Mouse (Mus musculus): ENCODE results near the gene Fem1b. TPM values are rescaled to one million over a fixed set of nuclear protein-coding genes. Genes with fewer than 3 reads are reported as not detected.
"Not testable (repeated sequence)": the region's sequence is repeated elsewhere in the genome, so short reads cannot be mapped to it uniquely, and the experiment has no call there.

Fem1b gene
- polyA plus RNA-seq (2016; fragmentation: Nextera tagmentation; extraction: Ambion mirVana): 61.5 and 67.9 TPM in 2 replicates

- Histone ChIP-seq H3K9ac (replicated peaks) (peak within 1 kb of the TSS; percentile 87), H3K27me3 (no peaks in the 10 kb centered on the region), H3K27ac (replicated peaks) (peak within 1 kb of the TSS; percentile 98), H3K4me1 (peaks cover 32% of the 10 kb centered on the region), H3K36me3 (no peaks in the 10 kb centered on the region), H3K4me3 (peak within 1 kb of the TSS; percentile 98), H3K9me3 (no peaks in the 10 kb centered on the region), H3K4me2 (replicated peaks) (peak within 1 kb of the TSS; percentile 95)
- under 1% methylated on average over 65 of the region's 68 CpGs for WGBS
- peak; percentile 92 for ATAC-seq (ENCODE audit: low FRiP score, low read depth)
Observed at GRCm38 (mm10) chr9:62811516-62812121, at the start of gene Fem1b. Fem1b (minus strand) TSS chr9:62811934.

GRCm38 (mm10) chr9:62860866-62861265 lies 49.1 kb upstream of the Fem1b start:
- Histone ChIP-seq H3K9me3 (no peaks in the 10 kb centered on the region), H3K36me3 (no peaks in the 10 kb centered on the region), H3K27me3 (no peaks in the 10 kb centered on the region), H3K9ac (replicated peaks) (no peak overlapping the region), H3K4me1 (peaks cover 15% of the 10 kb centered on the region), H3K4me3 (no peak overlapping the region), H3K27ac (replicated peaks) (no peak overlapping the region), H3K4me2 (replicated peaks) (no peak overlapping the region)
- ATAC-seq (ENCODE audit: low FRiP score, low read depth): no peak
- WGBS: 41% methylated on average over 4 of the region's 4 CpGs

- H3K36me3 ChIP-seq; ATAC-seq (ENCODE audit: low FRiP score, low read depth); H3K9me3 ChIP-seq; H3K4me3 ChIP-seq; H3K4me2 ChIP-seq (replicated peaks); H3K27ac ChIP-seq (replicated peaks); H3K27me3 ChIP-seq; H3K9ac ChIP-seq (replicated peaks): not testable (repeated sequence)
- 67% methylated on average over 7 of the region's 7 CpGs for WGBS
- H3K4me1 ChIP-seq: peaks cover 15% of the 10 kb centered on the region
Observed at GRCm38 (mm10) chr9:62860102-62860501, 48.4 kb upstream of the Fem1b start.

- 66% methylated on average over 8 of the region's 8 CpGs for WGBS
- H3K4me3 ChIP-seq: no peak overlapping the region
- H3K4me2 ChIP-seq (replicated peaks): 0 out of 2 replicates have a peak overlapping the region, but pooled peaks have one; percentile 9
- H3K9me3 ChIP-seq: no peaks in the 10 kb centered on the region
- no peaks in the 10 kb centered on the region for H3K27me3 ChIP-seq
- no peak overlapping the region for H3K27ac ChIP-seq (replicated peaks)
- no peak for ATAC-seq (ENCODE audit: low FRiP score, low read depth)
- no peak overlapping the region for H3K9ac ChIP-seq (replicated peaks)
- no peaks in the 10 kb centered on the region for H3K36me3 ChIP-seq
- peaks cover 15% of the 10 kb centered on the region for H3K4me1 ChIP-seq
Observed at GRCm38 (mm10) chr9:62858266-62859019, 46.7 kb upstream of the Fem1b start.

- Histone ChIP-seq H3K4me2 (replicated peaks) (0 out of 2 replicates have a peak within 1 kb of the TSS, but pooled peaks have one; percentile 9), H3K9ac (replicated peaks) (no peak within 1 kb of the TSS), H3K4me3 (no peak within 1 kb of the TSS), H3K27ac (replicated peaks) (no peak within 1 kb of the TSS), H3K9me3 (no peaks in the 10 kb centered on the region), H3K36me3 (no peaks in the 10 kb centered on the region), H3K27me3 (no peaks in the 10 kb centered on the region), H3K4me1 (peaks cover 15% of the 10 kb centered on the region)
- no peak for ATAC-seq (ENCODE audit: low FRiP score, low read depth)
- 63% methylated on average over 20 of the region's 20 CpGs for WGBS
Observed at GRCm38 (mm10) chr9:62857719-62858261, 46.1 kb upstream of the Fem1b start, which contains the start of gene Calml4. Calml4 (plus strand) TSS chr9:62858080.

- WGBS: 83% methylated on average over 9 of the region's 9 CpGs
- no peak overlapping the region for H3K27ac ChIP-seq (replicated peaks)
- no peak overlapping the region for H3K4me3 ChIP-seq
- no peak overlapping the region for H3K4me2 ChIP-seq (replicated peaks)
- no peaks in the 10 kb centered on the region for H3K9me3 ChIP-seq
- H3K27me3 ChIP-seq: no peaks in the 10 kb centered on the region
- no peaks in the 10 kb centered on the region for H3K36me3 ChIP-seq
- H3K9ac ChIP-seq (replicated peaks): no peak overlapping the region
- peaks cover 15% of the 10 kb centered on the region for H3K4me1 ChIP-seq
- ATAC-seq (ENCODE audit: low FRiP score, low read depth): no peak
Observed at GRCm38 (mm10) chr9:62857216-62857615, 45.5 kb upstream of the Fem1b start.

GRCm38 (mm10) chr9:62854483-62854882 lies 42.7 kb upstream of the Fem1b start:
- WGBS: 68% methylated on average over 4 of the region's 4 CpGs
- Histone ChIP-seq H3K4me3 (no peak overlapping the region), H3K4me1 (peaks cover 15% of the 10 kb centered on the region), H3K9ac (replicated peaks) (no peak overlapping the region), H3K36me3 (no peaks in the 10 kb centered on the region), H3K27me3 (no peaks in the 10 kb centered on the region), H3K9me3 (no peaks in the 10 kb centered on the region), H3K4me2 (replicated peaks) (no peak overlapping the region), H3K27ac (replicated peaks) (no peak overlapping the region)
- ATAC-seq (ENCODE audit: low FRiP score, low read depth): no peak

- Histone ChIP-seq H3K27me3 (no peaks in the 10 kb centered on the region), H3K9me3 (no peaks in the 10 kb centered on the region), H3K4me3 (no peak overlapping the region), H3K27ac (replicated peaks) (no peak overlapping the region), H3K36me3 (no peaks in the 10 kb centered on the region), H3K9ac (replicated peaks) (no peak overlapping the region), H3K4me2 (replicated peaks) (no peak overlapping the region), H3K4me1 (no peaks in the 10 kb centered on the region)
- WGBS: 66% methylated on average over 2 of the region's 2 CpGs
- no peak for ATAC-seq (ENCODE audit: low FRiP score, low read depth)
Observed at GRCm38 (mm10) chr9:62851571-62851970, 39.8 kb upstream of the Fem1b start.

GRCm38 (mm10) chr9:62848641-62849040 lies 36.9 kb upstream of the Fem1b start:
- H3K27ac ChIP-seq (replicated peaks): no peak overlapping the region
- whole genome bisulfite sequencing: 84% methylated on average over 3 of the region's 3 CpGs
- H3K9ac ChIP-seq (replicated peaks): no peak overlapping the region
- H3K9me3 ChIP-seq: no peaks in the 10 kb centered on the region
- H3K27me3 ChIP-seq: no peaks in the 10 kb centered on the region
- H3K4me3 ChIP-seq: no peak overlapping the region
- no peaks in the 10 kb centered on the region for H3K36me3 ChIP-seq
- no peaks in the 10 kb centered on the region for H3K4me1 ChIP-seq
- H3K4me2 ChIP-seq (replicated peaks): no peak overlapping the region
- ATAC-seq (ENCODE audit: low FRiP score, low read depth): no peak

GRCm38 (mm10) chr9:62847694-62848093 lies 36.0 kb upstream of the Fem1b start:
- H3K4me2 ChIP-seq (replicated peaks): no peak overlapping the region
- no peak overlapping the region for H3K9ac ChIP-seq (replicated peaks)
- no peaks in the 10 kb centered on the region for H3K9me3 ChIP-seq
- WGBS: 5% methylated on average over 3 of the region's 3 CpGs
- H3K4me3 ChIP-seq: no peak overlapping the region
- H3K27me3 ChIP-seq: no peaks in the 10 kb centered on the region
- H3K27ac ChIP-seq (replicated peaks): no peak overlapping the region
- no peaks in the 10 kb centered on the region for H3K4me1 ChIP-seq
- no peaks in the 10 kb centered on the region for H3K36me3 ChIP-seq
- ATAC-seq (ENCODE audit: low FRiP score, low read depth): peak; percentile 30; the same call in 1 of the 2 replicates

- 93% methylated on average over 5 of the region's 5 CpGs for WGBS
- H3K27me3 ChIP-seq: no peaks in the 10 kb centered on the region
- H3K4me3 ChIP-seq: no peak overlapping the region
- H3K4me1 ChIP-seq: peaks cover 5% of the 10 kb centered on the region
- no peak overlapping the region for H3K27ac ChIP-seq (replicated peaks)
- no peaks in the 10 kb centered on the region for H3K36me3 ChIP-seq
- H3K9me3 ChIP-seq: no peaks in the 10 kb centered on the region
- H3K9ac ChIP-seq (replicated peaks): no peak overlapping the region
- H3K4me2 ChIP-seq (replicated peaks): no peak overlapping the region
- no peak for ATAC-seq (ENCODE audit: low FRiP score, low read depth)
Observed at GRCm38 (mm10) chr9:62844461-62844860, 32.7 kb upstream of the Fem1b start.

- WGBS: 80% methylated on average over 10 of the region's 10 CpGs
- no peak overlapping the region for H3K27ac ChIP-seq (replicated peaks)
- no peak overlapping the region for H3K4me2 ChIP-seq (replicated peaks)
- peaks cover 11% of the 10 kb centered on the region for H3K4me1 ChIP-seq
- H3K9me3 ChIP-seq: no peaks in the 10 kb centered on the region
- H3K27me3 ChIP-seq: no peaks in the 10 kb centered on the region
- no peak overlapping the region for H3K4me3 ChIP-seq
- no peak for ATAC-seq (ENCODE audit: low FRiP score, low read depth)
- H3K9ac ChIP-seq (replicated peaks): no peak overlapping the region
- no peaks in the 10 kb centered on the region for H3K36me3 ChIP-seq
Observed at GRCm38 (mm10) chr9:62843356-62844024, 31.8 kb upstream of the Fem1b start.

Data from midbrain, embryonic 12.5 days (tissue).